Comparison of ENCODE assay signal across 25 mouse cellular contexts in genomic region chr11:28572423-28572822, GRCm38 (mm10). TPM values are rescaled to one million over a fixed set of nuclear protein-coding genes. Genes with fewer than 3 reads are reported as not detected.
DNase-seq lines count a peak whose midpoint lies in the region; ATAC-seq and TF ChIP-seq lines count a peak whose summit lies in the region.
"Had no signal": no experiment of that assay in that cellular context is flagged by ENCODE, and none has a peak within 500 bp of the region (broad histone marks: within the 10 kb centered on the region; RNA-seq: fewer than 3 reads in every experiment).

No protein-coding gene starts in this region.

- TF ChIP-seq CTCF in layer of hippocampus, adult 2 months (conservative IDR thresholded peaks at IDR 0.05) = no peak

- H3K4me2 ChIP-seq in midbrain, embryonic 13.5 days (replicated peaks) = no peak overlapping the region
- H3K4me2 ChIP-seq in midbrain, embryonic 11.5 days = no peak overlapping the region
- H3K4me2 ChIP-seq: heart, embryonic 13.5 days; hindbrain, embryonic 14.5 days; limb, embryonic 15.5 days; liver, embryonic 15.5 days; midbrain, embryonic 12.5 days had no signal

- H3K9me3 ChIP-seq in midbrain, embryonic 13.5 days = no peaks in the 10 kb centered on the region
- H3K9me3 ChIP-seq in midbrain, embryonic 11.5 days (ENCODE audit: control insufficient read depth, low read length) = no peaks in the 10 kb centered on the region
- H3K9me3 ChIP-seq: heart, embryonic 13.5 days; limb, embryonic 15.5 days; liver, embryonic 15.5 days; midbrain, embryonic 12.5 days had no signal

- 0 out of 2 replicates have a peak, but pooled peaks cover 2% of the 10 kb centered on the region for H3K4me1 ChIP-seq in midbrain, embryonic 13.5 days (replicated peaks)
- no peaks in the 10 kb centered on the region for H3K4me1 ChIP-seq in midbrain, embryonic 11.5 days (ENCODE audit: control insufficient read depth, insufficient read depth, low read length)
- H3K4me1 ChIP-seq: heart, embryonic 13.5 days; limb, embryonic 15.5 days; liver, embryonic 15.5 days; midbrain, embryonic 12.5 days had no signal

- DNase-seq in layer of hippocampus, adult 2 months (ENCODE audit: low spot score in 2 of 2) = peak in 1 of 2 experiments; percentile 56
- DNase-seq in layer of hippocampus, adult 9-10 months (ENCODE audit: low spot score) = no peak
- no peak for DNase-seq in midbrain, embryonic 11.5 days (ENCODE audit: low spot score, missing footprints)
- peak; percentile 84 for DNase-seq in brain, adult 2 months (ENCODE audit: low read depth, low spot score)
- DNase-seq in left cerebral cortex, postnatal 36 days (ENCODE audit: low spot score in 2 of 2) = peak; percentile 18 to 34
- DNase-seq in kidney, adult 9 months = no peak
- DNase-seq: adrenal gland, adult 2 months; cerebellum, adult 11 months; cerebellum, postnatal 25 days; embryo, embryonic 11 days; forebrain, postnatal 0 days; gastrocnemius, postnatal 14 days; heart, adult 18-20 months; heart, postnatal 36 days; kidney, adult 8-10 months; kidney, postnatal 25 days had no signal

- 78% methylated on average over 1 of the region's 1 CpGs for WGBS in midbrain, embryonic 13.5 days
- WGBS in midbrain, embryonic 11.5 days = 82% methylated on average over 1 of the region's 1 CpGs

- peaks cover 18% of the 10 kb centered on the region for H3K36me3 ChIP-seq in midbrain, embryonic 13.5 days
- H3K36me3 ChIP-seq in midbrain, embryonic 11.5 days (ENCODE audit: control insufficient read depth, insufficient read depth, low read length) = no peaks in the 10 kb centered on the region
- H3K36me3 ChIP-seq: heart, embryonic 13.5 days; limb, embryonic 15.5 days; liver, embryonic 15.5 days; midbrain, embryonic 12.5 days had no signal

- H3K27me3 ChIP-seq in midbrain, embryonic 13.5 days = no peaks in the 10 kb centered on the region
- no peaks in the 10 kb centered on the region for H3K27me3 ChIP-seq in midbrain, embryonic 11.5 days (ENCODE audit: control insufficient read depth, insufficient read depth, low read length)
- H3K27me3 ChIP-seq: heart, embryonic 13.5 days; limb, embryonic 15.5 days; liver, embryonic 15.5 days; midbrain, embryonic 12.5 days had no signal

- intact Hi-C loops in left cerebral cortex, postnatal 36 days (cut with DNase I) = no loop called here

- no peak overlapping the region for H3K9ac ChIP-seq in midbrain, embryonic 13.5 days (replicated peaks)
- no peak overlapping the region for H3K9ac ChIP-seq in midbrain, embryonic 11.5 days (ENCODE audit: low read length)
- H3K9ac ChIP-seq: forebrain, postnatal 0 days; heart, embryonic 13.5 days; hindbrain, embryonic 14.5 days; limb, embryonic 15.5 days; liver, embryonic 15.5 days; midbrain, embryonic 12.5 days had no signal

- H3K4me3 ChIP-seq in layer of hippocampus, adult 2 months = no peak overlapping the region
- H3K4me3 ChIP-seq in midbrain, embryonic 13.5 days (replicated peaks) = no peak overlapping the region
- no peak overlapping the region for H3K4me3 ChIP-seq in midbrain, embryonic 11.5 days (ENCODE audit: low read depth, low read length)
- H3K4me3 ChIP-seq: heart, embryonic 13.5 days; limb, embryonic 15.5 days; liver, embryonic 15.5 days; midbrain, embryonic 12.5 days; myocyte had no signal

- H3K27ac ChIP-seq in layer of hippocampus, adult 2 months = peak overlapping the region; percentile 51; the same call in 1 of the 2 replicates
- H3K27ac ChIP-seq in midbrain, embryonic 13.5 days = no peak overlapping the region
- H3K27ac ChIP-seq in midbrain, embryonic 11.5 days (ENCODE audit: low read depth, low read length) = no peak overlapping the region
- H3K27ac ChIP-seq: heart, embryonic 13.5 days; hindbrain, embryonic 14.5 days; limb, embryonic 15.5 days; liver, embryonic 15.5 days; macrophage; midbrain, embryonic 12.5 days; stomach, postnatal 0 days had no signal

- 0 out of 2 replicates have a peak, but pooled peaks have one; percentile 50 for ATAC-seq in midbrain, embryonic 13.5 days
- no peak for ATAC-seq in midbrain, embryonic 11.5 days (ENCODE audit: low FRiP score)
- ATAC-seq: forebrain, postnatal 0 days had no signal

RNA-seq across cellular contexts. Expression of gene Ccdc85a, which starts 11.7 kb away (rescaled TPM):
- 100 to 1,000 TPM; 138 to 151 TPM for total RNA-seq in layer of hippocampus, adult 2 months (2021)
- polyA plus RNA-seq in midbrain, embryonic 13.5 days (2015; fragmentation: Nextera tagmentation; extraction: Ambion mirVana) = 17.9 and 20.6 TPM in 2 replicates
- polyA plus RNA-seq in midbrain, embryonic 11.5 days (2014; fragmentation: Nextera tagmentation; extraction: Ambion mirVana) = 2.9 and 3.7 TPM in 2 replicates
- total RNA-seq in left cerebral cortex, postnatal 36 days (2021) = 10 to 100 TPM; 85.5 to 86.6 TPM
- polyA plus RNA-seq: macrophage, myocyte had no signal

Comparison
In these comparisons a context has a peak if more than half of its experiments do, and no peak if none do; other contexts are left out.
1. DNase-seq: peak in brain, adult 2 months (single experiment) and left cerebral cortex, postnatal 36 days (2 of 2); none in layer of hippocampus, adult 9-10 months (single experiment), midbrain, embryonic 11.5 days (single experiment) and kidney, adult 9 months (single experiment).